Mouse (Mus musculus): ENCODE data around the gene Ugt1a9.
"Not testable (repeated sequence)": the region's sequence is repeated elsewhere in the genome, so short reads cannot be mapped to it uniquely, and the experiment has no call there.

DNA sequence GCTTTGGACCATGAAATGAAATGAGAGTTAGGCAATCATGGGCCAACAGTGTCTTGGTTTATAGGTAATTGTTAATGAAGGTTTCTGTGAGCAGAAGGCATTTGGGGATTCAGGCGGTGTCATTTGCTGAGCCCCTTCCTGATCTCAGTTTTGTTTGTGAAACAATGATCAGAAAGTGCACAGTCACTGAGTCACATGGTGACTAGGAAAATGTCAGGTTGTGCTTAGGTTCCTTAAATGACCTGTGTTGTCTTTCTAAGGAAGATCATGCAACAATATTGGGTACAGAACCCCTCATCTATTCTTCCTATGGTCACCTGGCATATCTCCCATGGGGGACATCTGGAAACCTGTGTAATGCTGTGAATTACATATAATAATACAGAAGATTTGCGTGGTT, 23.2 kb upstream of the Ugt1a9 start:
- TF ChIP-seq POLR2A (IDR thresholded peaks at IDR 0.05; ENCODE audit: borderline replicate concordance, low read depth, low read length); CTCF (IDR thresholded peaks at IDR 0.05; ENCODE audit: low read depth, low read length): not testable (repeated sequence)
